Mouse (Mus musculus): ENCODE results near the gene St3gal3. TPM values are rescaled to one million over a fixed set of nuclear protein-coding genes. Genes with fewer than 3 reads are reported as not detected.

St3gal3 gene
- polyA plus RNA-seq, 1 experiment from 2014 or later, result 6.6 TPM

- WGBS, result 88% methylated on average over 2 of the region's 2 CpGs
- DNase-seq (ENCODE audit: low spot score), result no peak
Measured at GRCm38 (mm10) chr4:118035090-118035489, 99.6 kb downstream of the St3gal3 start.

DNA sequence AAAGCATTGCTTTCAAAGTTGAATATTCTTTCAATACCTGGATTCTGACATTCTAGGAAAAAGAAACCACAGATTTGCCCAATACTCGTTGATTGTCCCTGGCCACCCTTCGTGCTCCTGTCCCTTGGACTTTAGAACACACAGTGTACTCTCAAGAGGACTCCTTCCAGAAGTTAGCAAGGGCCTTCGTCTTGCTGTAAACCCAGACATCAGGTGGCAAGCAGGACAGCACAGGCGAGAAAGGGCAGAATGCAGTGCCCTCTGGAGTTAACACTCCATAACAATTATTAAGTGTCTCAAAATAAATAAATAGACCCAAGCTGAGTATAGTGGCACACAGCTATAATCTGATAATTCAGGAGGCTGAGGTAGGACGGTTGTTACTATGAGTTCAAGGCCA lies 101.7 kb downstream of the St3gal3 start:
- no peak overlapping the region for H3K27ac ChIP-seq
- no peak for DNase-seq (ENCODE audit: low spot score)

More at GRCm38 (mm10) chr4:118035090-118035489, 99.6 kb downstream of the St3gal3 start:
- H3K36me3 ChIP-seq, result no peaks in the 10 kb centered on the region
- H3K4me3 ChIP-seq, result no peak overlapping the region
- peaks cover 9% of the 10 kb centered on the region; the same call in 1 of the 2 replicates for H3K4me1 ChIP-seq
- H3K27ac ChIP-seq, result no peak overlapping the region
- no peaks in the 10 kb centered on the region for H3K9me3 ChIP-seq
- no peaks in the 10 kb centered on the region for H3K27me3 ChIP-seq (ENCODE audit: insufficient read depth, poor library complexity, severe bottlenecking)

GRCm38 (mm10) chr4:118031776-118032170 lies 102.9 kb downstream of the St3gal3 start:
- H3K27me3 ChIP-seq (ENCODE audit: insufficient read depth, poor library complexity, severe bottlenecking), result no peaks in the 10 kb centered on the region
- H3K4me3 ChIP-seq, result no peak overlapping the region
- no peak overlapping the region for H3K27ac ChIP-seq
- no peaks in the 10 kb centered on the region for H3K4me1 ChIP-seq
- DNase-seq (ENCODE audit: low spot score), result no peak
- H3K36me3 ChIP-seq, result no peaks in the 10 kb centered on the region
- 85% methylated on average over 7 of the region's 7 CpGs for WGBS
- no peaks in the 10 kb centered on the region for H3K9me3 ChIP-seq

More for the DNA sequence above, 101.7 kb downstream of the St3gal3 start:
- Histone ChIP-seq H3K4me1 (peaks cover 7% of the 10 kb centered on the region; the same call in 1 of the 2 replicates), H3K9me3 (no peaks in the 10 kb centered on the region), H3K27me3 (ENCODE audit: insufficient read depth, poor library complexity, severe bottlenecking) (no peaks in the 10 kb centered on the region), H3K4me3 (no peak overlapping the region), H3K36me3 (no peaks in the 10 kb centered on the region)
- WGBS, result 84% methylated on average over 5 of the region's 5 CpGs

DNA sequence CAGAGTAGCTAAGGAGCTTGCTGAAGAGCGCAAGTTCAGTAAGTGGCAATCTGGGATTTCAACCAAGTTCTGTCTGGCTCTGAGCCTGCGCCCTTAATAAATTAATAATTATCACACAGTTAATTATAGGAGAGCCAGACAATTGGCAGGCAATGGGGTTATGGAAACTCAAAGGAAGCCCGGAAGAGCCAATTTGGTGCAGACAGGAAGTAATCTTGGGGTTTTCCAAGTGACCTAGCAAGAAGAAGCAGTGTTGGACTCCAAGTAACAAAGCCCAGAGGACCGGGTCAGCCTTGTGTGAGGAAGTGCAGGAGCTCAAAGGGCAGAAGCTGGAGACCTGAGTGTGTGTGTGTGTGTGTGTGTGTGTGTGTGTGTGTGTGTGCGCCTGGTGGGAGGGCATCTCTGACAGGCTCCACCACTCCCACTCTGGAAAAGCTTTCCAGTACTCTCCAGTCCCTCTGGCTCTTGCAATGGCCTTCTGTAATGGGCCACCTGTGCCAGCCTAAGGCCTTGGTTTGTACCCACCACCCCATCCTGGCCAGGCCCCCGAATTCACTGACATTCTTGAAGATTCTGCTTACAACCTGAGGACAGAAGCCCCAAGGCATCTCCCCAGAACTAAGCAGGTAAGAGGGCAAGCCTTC lies 103.5 kb downstream of the St3gal3 start:
- H3K27ac ChIP-seq, result no peak overlapping the region
- WGBS, result 83% methylated on average over 6 of the region's 6 CpGs
- H3K36me3 ChIP-seq, result no peaks in the 10 kb centered on the region
- H3K4me3 ChIP-seq, result no peak overlapping the region
- H3K9me3 ChIP-seq, result no peaks in the 10 kb centered on the region
- DNase-seq (ENCODE audit: low spot score), result no peak
- H3K27me3 ChIP-seq (ENCODE audit: insufficient read depth, poor library complexity, severe bottlenecking), result no peaks in the 10 kb centered on the region
- no peaks in the 10 kb centered on the region for H3K4me1 ChIP-seq

- Histone ChIP-seq H3K36me3 (no peaks in the 10 kb centered on the region), H3K4me1 (peaks cover 6% of the 10 kb centered on the region; the same call in 1 of the 2 replicates), H3K27ac (no peak overlapping the region), H3K27me3 (ENCODE audit: insufficient read depth, poor library complexity, severe bottlenecking) (no peaks in the 10 kb centered on the region), H3K9me3 (no peaks in the 10 kb centered on the region), H3K4me3 (no peak overlapping the region)
- 91% methylated on average over 5 of the region's 5 CpGs for WGBS
- DNase-seq (ENCODE audit: low spot score), result no peak
Measured at GRCm38 (mm10) chr4:118030330-118030729, 104.4 kb downstream of the St3gal3 start.

DNA sequence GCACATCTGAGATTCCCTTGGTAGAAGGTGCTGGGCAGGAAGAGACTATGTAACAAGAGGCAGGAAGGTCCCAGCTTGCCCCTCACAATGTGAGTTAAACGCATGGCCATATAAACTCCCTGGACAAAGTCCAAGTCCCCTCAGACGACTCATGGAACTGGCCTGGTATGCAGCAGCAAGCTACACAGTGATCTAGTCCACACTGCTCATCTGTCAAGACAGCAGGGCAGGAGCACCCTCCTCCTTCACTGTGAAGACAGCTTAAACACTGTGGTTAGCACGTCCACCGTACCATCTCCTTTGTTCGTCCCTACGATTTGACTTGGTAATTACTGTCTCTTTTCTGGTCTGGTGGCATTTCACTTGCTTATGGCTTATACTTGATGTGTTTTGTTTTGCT lies 104.8 kb downstream of the St3gal3 start:
- Histone ChIP-seq H3K36me3 (no peaks in the 10 kb centered on the region), H3K4me1 (peaks cover 6% of the 10 kb centered on the region; the same call in 1 of the 2 replicates), H3K9me3 (no peaks in the 10 kb centered on the region), H3K27me3 (ENCODE audit: insufficient read depth, poor library complexity, severe bottlenecking) (no peaks in the 10 kb centered on the region), H3K4me3 (no peak overlapping the region), H3K27ac (no peak overlapping the region)
- WGBS, result 80% methylated on average over 6 of the region's 6 CpGs
- DNase-seq (ENCODE audit: low spot score), result no peak

DNA sequence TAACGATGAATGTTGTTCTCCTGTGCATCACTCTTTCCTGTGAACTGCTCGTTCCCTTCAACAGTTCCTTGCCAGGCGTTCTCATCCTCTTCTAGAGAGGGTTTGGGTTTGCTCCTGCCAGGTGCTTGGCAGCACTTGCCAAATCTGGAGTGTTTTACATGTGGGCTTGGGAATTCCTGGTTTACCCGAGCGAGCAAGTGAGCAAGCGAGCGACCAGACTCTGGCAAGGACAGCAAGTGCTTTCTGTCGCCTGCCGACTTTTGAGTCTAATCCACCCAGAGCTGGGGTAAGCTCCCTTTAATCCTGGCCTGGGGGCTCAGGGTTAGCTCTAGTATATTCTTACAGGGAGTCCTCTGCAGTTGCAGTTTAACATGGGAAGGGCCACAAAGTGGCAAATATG lies 105.7 kb downstream of the St3gal3 start:
- Histone ChIP-seq H3K4me1 (peaks cover 6% of the 10 kb centered on the region; the same call in 1 of the 2 replicates), H3K27me3 (ENCODE audit: insufficient read depth, poor library complexity, severe bottlenecking) (no peaks in the 10 kb centered on the region), H3K9me3 (no peaks in the 10 kb centered on the region), H3K4me3 (no peak overlapping the region), H3K36me3 (no peaks in the 10 kb centered on the region), H3K27ac (no peak overlapping the region)
- 79% methylated on average over 9 of the region's 9 CpGs for WGBS
- DNase-seq (ENCODE audit: low spot score), result no peak

DNA sequence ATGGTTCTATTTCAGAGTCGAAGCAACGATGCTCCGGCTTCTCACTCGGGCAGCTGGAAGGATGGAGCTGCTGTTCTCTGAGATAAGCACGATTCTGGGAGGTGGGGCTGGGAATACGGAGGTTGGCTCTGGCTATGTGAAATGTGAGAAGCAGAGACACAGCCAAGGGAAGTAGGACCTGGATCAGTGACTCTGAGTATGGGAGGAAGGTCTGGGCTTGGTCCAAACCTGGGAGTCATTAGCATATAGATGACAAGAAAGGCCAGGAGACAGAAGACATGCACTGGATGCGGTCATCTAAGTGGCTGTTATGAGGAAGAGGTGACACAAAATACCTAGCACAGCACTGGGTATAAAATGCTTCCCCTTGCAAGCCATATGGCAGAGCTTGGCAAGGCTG lies 108.8 kb downstream of the St3gal3 start:
- Histone ChIP-seq H3K27ac (no peak overlapping the region), H3K4me3 (no peak overlapping the region), H3K4me1 (peaks cover 9% of the 10 kb centered on the region; the same call in 1 of the 2 replicates), H3K36me3 (0 out of 2 replicates have a peak, but pooled peaks cover 2% of the 10 kb centered on the region), H3K9me3 (no peaks in the 10 kb centered on the region), H3K27me3 (ENCODE audit: insufficient read depth, poor library complexity, severe bottlenecking) (no peaks in the 10 kb centered on the region)
- 30% methylated on average over 7 of the region's 7 CpGs for WGBS
- no peak for DNase-seq (ENCODE audit: low spot score)

GRCm38 (mm10) chr4:118025381-118025780 lies 109.3 kb downstream of the St3gal3 start:
- Histone ChIP-seq H3K4me1 (peaks cover 9% of the 10 kb centered on the region; the same call in 1 of the 2 replicates), H3K36me3 (0 out of 2 replicates have a peak, but pooled peaks cover 2% of the 10 kb centered on the region), H3K27ac (no peak overlapping the region), H3K27me3 (ENCODE audit: insufficient read depth, poor library complexity, severe bottlenecking) (no peaks in the 10 kb centered on the region), H3K4me3 (no peak overlapping the region), H3K9me3 (no peaks in the 10 kb centered on the region)
- WGBS, result 88% methylated on average over 7 of the region's 7 CpGs
- DNase-seq (ENCODE audit: low spot score), result no peak

- DNase-seq (ENCODE audit: low spot score), result no peak
- no peak overlapping the region for H3K27ac ChIP-seq
- peaks cover 19% of the 10 kb centered on the region for H3K4me1 ChIP-seq
- H3K9me3 ChIP-seq, result no peaks in the 10 kb centered on the region
- H3K36me3 ChIP-seq, result 0 out of 2 replicates have a peak, but pooled peaks cover 2% of the 10 kb centered on the region
- WGBS, result 95% methylated on average over 3 of the region's 3 CpGs
- H3K27me3 ChIP-seq (ENCODE audit: insufficient read depth, poor library complexity, severe bottlenecking), result no peaks in the 10 kb centered on the region
- H3K4me3 ChIP-seq, result no peak overlapping the region
Measured at GRCm38 (mm10) chr4:118022811-118023210, 111.9 kb downstream of the St3gal3 start.

DNA sequence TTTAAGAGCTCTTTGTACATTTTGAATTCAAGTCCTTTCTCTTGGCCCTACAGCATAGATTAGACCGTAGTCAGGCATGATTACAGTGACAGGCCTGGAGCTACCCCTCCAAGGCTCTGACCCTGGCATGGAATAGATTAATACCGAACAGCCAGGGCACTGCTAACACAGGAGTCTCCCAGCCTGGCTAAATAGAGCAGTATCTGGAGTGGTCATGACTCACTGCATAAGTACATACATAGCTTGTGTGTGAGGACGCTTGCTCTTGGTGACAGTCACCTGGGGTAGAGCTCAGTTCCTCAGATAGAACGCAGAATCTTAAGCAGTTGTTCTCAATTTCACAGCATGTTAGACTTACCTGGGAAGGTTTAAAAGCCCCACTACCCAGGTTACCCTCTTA lies 112.3 kb downstream of the St3gal3 start:
- H3K9me3 ChIP-seq, result no peaks in the 10 kb centered on the region
- peaks cover 19% of the 10 kb centered on the region for H3K4me1 ChIP-seq
- no peak overlapping the region for H3K27ac ChIP-seq
- 82% methylated on average over 4 of the region's 4 CpGs for WGBS
- H3K4me3 ChIP-seq, result no peak overlapping the region
- DNase-seq (ENCODE audit: low spot score), result no peak
- 0 out of 2 replicates have a peak, but pooled peaks cover 2% of the 10 kb centered on the region for H3K36me3 ChIP-seq
- H3K27me3 ChIP-seq (ENCODE audit: insufficient read depth, poor library complexity, severe bottlenecking), result no peaks in the 10 kb centered on the region

DNA sequence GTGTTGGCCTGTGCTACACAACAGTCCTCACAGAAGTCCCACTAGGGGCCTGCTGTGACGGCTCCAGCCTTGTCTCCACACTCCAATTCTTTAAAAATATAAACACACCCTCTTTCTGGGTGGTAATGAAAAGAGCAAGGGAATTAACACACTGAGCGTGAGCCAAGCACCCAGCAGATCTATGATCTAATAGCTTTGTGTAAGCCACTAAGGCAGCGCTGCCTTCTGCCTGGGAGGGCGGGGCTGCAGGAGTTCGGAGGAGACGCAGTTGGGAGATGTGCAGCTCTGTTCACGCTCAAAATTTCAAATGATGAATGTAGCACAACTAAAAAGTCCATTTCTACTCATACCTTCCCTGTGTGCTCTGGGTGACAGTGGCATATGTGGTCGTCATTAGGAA lies 115.1 kb downstream of the St3gal3 start:
- no peak for DNase-seq (ENCODE audit: low spot score)
- Histone ChIP-seq H3K36me3 (0 out of 2 replicates have a peak, but pooled peaks cover 2% of the 10 kb centered on the region), H3K27ac (peak overlapping the region; percentile 67; the same call in 1 of the 2 replicates), H3K4me3 (no peak overlapping the region), H3K9me3 (no peaks in the 10 kb centered on the region), H3K4me1 (peaks cover 40% of the 10 kb centered on the region), H3K27me3 (ENCODE audit: insufficient read depth, poor library complexity, severe bottlenecking) (no peaks in the 10 kb centered on the region)
- WGBS, result 87% methylated on average over 8 of the region's 8 CpGs

DNA sequence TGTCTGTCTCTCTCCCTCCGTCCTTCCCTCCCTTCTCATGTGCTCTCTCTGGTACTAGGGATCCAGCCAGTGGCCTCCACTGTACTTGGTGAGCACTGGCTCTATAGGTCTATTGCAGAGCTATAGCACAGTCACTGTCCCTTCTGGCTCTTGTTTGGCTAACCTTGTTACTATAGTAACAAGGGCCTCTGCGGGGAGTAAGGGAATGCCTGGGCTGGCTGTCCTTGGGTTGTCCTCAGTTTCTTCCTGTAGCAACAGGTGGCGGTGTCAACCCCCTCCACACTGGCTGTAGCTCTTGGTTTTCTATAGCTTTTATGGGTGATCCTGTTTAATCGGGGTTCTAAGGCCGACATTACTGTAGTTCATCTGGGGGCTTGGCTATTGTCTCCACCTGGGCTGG lies 115.5 kb downstream of the St3gal3 start:
- DNase-seq (ENCODE audit: low spot score), result no peak
- Histone ChIP-seq H3K27me3 (ENCODE audit: insufficient read depth, poor library complexity, severe bottlenecking) (no peaks in the 10 kb centered on the region), H3K9me3 (no peaks in the 10 kb centered on the region), H3K27ac (peak overlapping the region; percentile 67; the same call in 1 of the 2 replicates), H3K36me3 (0 out of 2 replicates have a peak, but pooled peaks cover 4% of the 10 kb centered on the region), H3K4me3 (no peak overlapping the region), H3K4me1 (peaks cover 44% of the 10 kb centered on the region)
- WGBS, result 65% methylated on average over 5 of the region's 5 CpGs
